Mouse (Mus musculus) inflammation-experienced regulatory T-cells, adult 6 months (primary cell): ENCODE measurements around the gene 9230102O04Rik. TPM values are rescaled to one million over a fixed set of nuclear protein-coding genes. Genes with fewer than 3 reads are reported as not detected.

Source experiments
- ATAC-seq: one replicate; pipeline ENCODE4 v1.8.0; 2017
- polyA plus RNA-seq, 3 experiments: library from polyadenylated mRNA; unstranded; fragments of 100-300 nt; shearing (Covaris generic); gene quantifications; one replicate each; pipeline ENCODE4 v1.2.1; 2017

Gene 9230102O04Rik
- polyA plus RNA-seq: 1 to 10 TPM in 2 of 3 experiments, not detected in 1; 1.5 to 1.6 TPM

DNA sequence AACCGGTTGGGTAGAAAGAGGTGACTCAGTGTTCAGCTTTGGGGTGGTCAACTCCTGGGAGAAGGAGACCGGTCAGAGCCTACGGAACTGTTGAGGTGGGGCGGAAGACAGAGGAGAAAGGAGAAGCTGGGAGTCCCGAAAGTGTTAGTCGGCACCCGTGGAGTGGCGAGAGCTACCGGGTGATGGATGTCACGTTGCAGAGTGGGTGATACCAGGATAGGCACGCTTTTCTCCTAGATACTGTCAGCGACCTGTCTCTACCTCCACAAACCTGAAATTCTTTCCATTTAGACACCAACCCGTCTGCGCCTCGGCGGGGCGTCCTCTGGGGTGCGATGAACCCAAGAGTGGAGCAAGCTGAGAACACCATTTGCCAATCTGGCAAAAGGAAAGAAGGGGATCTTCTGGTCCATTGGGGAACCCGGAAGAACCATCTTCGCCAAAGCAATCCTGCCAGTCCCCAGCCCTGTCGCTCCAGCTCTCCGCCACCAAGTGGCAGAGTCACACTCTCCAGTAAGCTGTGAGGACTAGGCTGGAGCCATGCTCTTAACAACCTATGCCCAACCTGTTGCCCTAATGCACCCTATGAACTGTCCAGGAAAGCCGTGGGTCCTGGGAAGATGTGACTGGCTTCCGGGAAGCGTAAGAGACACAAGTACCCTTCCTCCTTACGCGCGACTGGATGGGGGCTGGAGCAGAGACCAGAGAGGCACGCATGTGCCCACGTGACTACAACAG, at the start of gene 9230102O04Rik:
Gene 9230102O04Rik, minus strand, starts transcription at position 628 of the 738 bp plus-strand sequence.
- peak; percentile 73 for ATAC-seq

DNA sequence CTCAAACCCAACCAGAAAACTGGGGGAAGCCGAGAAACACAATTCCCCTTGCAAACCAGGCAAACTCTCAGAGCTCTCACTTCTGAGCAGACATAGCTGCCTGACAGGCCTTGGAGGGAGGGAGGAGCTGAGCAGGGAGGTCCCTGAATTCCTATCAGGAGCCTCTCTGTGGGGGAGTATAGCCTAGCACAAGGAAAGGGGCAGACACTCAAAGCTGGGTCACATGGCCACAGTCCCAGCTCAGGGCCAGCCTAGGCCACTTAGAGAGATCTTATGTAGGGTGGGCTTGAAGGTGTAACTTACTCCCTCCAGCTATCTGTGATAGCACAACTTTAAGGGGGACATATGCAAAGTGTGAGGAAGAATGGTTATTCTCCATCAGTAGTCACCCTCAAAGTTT, 46.6 kb upstream of the 9230102O04Rik start:
- ATAC-seq: no peak

DNA sequence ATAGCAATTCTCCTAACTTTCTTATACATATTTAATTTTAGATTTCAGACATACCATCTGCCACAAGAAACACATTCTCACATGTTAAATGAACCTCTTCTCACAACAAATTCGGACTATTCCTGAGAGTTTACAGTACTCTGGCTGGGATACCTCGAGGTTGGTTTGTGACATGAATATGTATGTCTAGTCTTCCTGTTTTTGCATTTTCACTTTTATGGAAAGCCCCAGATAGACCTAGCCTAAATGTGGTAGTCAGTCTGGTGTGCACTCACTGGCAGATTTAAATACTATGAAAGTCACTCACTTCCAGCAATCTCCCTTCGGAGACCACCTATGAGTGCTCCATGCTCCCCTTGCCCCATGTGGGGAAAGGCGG, 37.6 kb upstream of the 9230102O04Rik start:
- no peak for ATAC-seq

DNA sequence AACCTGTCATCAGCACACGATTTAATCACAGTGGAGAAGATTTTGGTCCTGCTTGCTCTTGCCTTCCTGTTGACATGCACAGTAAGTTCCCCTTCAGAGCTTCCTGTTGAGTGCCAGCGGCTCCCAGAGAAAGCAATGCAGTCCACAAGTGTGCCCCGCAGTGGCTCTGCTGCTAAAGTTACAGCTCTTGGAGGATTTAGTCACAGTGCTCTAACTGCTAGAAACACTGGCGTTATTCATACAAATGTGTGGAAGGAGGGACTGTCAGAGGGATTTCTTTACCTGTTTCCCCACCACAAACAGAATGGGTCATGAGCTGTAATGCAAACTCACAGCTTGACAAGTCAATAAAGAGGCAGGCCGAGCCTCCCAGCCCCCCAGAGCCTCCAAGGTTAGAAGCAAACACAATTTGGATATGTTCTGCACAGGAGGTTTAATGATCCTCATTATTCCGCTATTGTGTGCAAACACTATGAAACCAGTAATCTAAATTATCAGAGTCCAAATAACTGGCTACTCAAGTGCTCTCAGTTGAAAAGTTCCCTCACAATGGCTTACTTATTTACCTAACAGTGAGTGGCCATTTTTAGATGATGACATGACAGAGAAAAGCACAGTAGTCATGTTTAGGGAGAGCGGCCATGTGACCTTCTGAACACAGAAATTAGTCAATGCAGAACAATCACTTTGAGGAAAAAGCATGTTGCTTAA, 37.0 kb upstream of the 9230102O04Rik start:
- ATAC-seq: peak; percentile 60

DNA sequence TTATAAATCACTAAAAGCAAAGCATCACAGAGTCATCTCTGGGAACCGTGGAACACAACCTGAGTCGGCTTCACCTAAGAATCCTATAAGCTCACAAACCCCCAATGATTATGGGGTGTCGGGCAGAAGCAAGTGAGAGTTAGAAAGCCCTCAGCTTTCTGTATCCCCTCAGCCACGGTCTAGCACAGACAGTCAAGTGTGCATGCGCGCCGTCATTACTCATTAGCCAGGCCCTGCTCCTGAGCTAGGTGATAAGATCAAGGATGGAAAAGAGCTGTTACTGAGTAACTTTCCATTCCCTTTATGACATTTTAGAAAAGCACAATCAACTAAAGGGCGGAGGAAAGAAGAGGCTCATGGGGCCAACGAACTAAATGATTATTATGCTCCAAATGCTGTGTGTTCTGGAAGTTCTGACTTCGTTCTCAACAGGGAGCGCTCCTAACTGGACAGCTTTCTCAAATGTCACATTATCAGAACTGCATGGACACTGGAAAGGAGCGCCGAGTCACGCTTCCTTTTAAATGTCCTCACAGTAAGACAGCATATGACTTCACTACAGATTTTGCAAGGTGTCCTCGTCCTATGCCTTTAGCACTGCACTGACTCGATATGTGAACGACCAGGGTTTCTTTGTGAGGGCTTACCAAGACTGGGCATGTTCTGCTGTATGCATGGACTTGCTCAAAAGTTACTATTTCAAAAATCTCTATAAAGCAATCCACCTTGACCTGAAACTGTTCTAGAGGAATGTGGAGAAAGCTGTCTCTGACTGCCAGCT, 29.5 kb upstream of the 9230102O04Rik start:
- ATAC-seq: no peak

DNA sequence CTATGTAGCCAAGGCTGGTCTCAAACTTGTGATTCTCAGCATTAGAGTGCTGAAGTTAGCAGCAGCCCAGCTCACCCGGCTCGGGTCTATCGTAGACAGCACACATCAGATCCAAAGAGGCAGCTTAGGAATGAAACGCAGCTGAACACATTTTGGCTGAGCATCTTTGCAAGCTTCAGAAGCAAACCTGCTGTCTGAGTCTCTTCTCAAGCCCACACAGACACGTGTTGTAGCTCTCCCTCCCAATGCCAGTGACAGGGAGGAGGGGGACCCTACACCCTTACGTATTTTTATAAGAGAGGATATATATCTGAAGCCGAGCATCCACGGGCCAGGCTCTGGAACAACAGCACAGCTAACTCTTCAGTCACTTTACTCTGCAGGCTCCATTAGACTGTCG, 28.3 kb upstream of the 9230102O04Rik start:
- ATAC-seq: no peak

DNA sequence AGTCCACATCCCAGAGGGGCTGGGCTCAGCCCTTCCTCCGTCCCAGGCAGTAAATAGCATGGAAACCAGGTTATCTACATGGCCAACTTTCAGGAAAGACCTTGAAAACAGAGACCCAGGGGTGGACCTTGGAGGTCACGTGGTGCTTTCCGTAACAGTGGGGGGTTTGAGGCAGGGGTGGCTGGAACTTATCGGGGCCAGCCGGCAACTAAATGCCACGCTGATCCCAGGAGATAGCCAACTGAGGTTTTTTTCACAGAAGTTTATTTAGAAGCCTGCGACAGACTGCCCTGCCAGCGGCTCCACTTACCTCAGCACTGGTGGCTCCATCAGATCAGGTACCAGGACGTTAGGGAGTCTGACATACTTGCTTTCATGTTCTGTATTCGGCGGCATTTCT, 16.7 kb upstream of the 9230102O04Rik start:
- ATAC-seq: no peak

DNA sequence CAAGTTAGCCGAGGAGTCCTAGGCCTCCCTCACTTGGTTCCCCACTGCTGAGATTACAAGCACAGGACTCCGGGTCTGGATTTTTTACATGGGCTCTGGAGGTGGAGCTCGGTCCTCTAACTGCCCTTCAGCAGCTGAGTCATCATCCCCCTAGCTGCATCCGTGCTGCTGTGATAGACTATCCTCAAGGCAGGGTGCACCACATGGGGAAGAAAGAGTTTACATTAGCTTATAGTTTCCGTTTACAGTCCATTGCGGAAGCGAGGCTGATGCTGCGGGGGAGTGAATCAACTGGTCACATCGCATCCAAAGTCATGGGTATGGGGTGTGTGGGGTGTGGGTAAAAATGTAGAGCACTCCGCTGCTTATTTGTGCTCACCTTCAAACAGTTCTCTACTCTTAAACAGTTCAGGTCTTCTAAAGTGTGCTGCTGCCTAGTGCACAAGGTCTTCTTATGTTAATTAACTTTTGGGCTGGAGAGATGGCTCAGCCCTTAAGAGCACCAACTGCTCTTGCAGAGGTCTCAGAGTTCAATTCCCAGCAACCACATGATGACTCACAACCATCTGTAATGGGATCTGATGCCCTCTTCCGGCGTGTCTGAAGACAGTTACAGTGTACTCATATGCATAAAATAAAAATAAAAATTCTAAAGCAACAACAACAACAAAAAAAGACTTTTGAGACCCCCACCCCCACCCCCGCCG, 14.7 kb upstream of the 9230102O04Rik start:
- ATAC-seq: no peak

DNA sequence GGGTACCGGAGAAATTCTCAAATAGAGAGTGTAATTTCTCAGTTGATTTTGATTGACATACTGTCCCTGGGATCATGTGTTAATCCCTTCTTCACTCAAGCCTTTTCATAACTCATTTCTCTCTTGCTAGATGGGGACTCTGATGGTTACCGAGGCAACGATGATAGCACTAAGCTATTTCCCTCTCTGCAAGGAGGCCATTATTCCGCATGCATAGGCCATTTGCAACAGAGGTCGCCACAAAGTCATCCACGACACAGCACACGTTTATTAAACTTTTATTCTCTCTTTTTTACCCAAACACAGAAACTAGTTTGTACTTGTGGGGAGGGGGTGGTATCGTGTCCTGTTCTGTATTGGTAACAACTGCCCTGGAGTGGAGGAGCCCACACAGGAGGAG, 8.5 kb upstream of the 9230102O04Rik start:
- no peak for ATAC-seq

DNA sequence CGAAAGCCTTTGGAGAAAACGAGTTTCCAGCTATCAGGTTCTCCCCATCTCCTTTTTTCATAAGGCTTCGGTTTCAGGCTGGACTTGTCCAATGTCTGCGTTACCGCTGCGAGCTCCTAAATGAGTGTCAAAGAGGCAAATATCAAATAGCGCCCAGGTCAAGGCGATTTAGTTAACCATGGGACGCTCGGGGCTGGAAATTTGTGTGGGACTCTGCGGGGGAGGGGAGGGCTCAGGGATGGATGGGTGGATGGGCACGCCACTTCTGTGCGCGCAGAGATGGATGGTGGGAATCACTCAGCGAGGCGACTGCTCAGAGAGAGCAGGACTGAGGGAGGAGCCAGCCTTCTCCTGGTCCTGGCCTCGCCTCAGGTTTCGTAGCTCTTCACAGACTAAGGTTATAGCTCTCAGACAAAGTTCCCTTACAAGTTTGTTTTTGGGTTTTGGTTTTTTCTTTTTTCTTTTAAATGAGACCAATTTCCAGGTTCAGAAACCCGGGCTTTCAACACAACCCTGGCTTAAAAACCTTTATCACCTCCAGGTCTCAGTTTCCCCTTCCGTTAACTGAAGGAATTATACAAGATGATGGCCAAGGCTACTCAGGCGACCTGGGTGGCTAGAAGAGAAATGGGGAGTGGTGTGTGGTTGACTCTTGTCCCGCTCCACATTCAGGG, 6.9 kb upstream of the 9230102O04Rik start:
- no peak for ATAC-seq

DNA sequence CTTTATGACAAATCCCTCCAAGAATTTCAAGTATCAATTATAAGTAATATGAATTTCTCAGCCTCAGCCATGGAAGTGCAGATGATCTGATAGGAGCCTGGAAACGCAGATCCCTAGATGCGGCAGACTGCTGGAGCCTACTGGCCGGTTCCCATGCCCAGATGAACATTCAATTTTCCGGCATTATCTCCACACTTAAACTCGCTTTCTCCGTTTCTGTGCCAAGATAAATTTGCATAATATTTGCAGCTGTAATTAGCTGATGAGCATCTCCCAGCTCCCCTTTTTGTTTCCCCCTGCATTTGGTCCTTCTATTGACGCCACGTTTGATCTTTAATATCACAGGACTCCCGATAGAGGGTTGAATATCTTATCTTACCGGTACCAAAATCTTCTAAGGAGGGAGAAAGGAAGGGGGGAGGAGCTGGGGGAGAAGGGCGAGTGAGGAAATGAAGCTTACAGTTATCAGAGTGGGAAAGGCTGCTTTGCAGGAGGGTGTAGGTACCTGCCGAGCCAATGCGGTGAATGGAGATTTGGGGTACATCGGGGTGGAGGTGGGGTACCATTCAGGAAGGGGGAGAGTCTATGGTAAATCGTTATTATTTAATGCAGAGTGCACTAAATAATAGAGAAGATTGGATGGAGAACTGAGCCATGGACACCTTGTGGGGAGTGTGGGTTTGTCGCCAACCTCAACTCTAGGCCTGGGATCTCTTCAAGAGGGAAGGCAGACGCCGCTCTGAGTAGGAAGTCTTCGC, 5.7 kb upstream of the 9230102O04Rik start:
- no peak for ATAC-seq

DNA sequence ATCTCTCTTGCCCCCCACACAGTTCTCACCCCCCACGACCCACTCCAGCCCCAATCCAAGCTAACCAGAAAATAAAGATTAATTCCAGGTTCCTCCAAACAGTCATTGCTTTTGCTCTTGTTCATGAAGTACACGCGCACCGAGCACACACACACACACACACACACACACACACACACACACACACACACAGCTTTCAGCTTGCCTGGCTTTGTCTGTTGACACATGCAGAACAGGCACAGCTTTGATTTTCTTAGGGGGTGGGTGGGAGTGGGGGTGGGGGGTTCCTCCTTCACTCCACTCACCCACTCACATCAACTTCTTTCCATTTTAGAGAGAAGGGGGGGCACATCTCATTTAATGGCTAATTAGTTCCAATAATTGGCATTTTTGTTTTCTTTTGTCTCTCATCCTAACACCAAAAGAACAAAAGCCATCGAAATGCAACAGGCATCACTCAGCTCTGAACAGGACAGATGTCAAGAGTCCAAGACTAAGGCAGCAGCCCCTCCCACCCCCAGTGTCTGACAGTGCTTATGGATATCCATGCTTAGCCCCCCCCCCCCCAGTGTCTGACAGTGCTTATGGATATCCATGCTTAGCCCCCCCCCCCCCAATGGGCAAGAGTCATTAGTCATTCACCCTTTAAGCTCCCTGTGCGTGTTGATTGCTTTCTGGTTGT, 4.1 kb upstream of the 9230102O04Rik start:
- no peak for ATAC-seq

DNA sequence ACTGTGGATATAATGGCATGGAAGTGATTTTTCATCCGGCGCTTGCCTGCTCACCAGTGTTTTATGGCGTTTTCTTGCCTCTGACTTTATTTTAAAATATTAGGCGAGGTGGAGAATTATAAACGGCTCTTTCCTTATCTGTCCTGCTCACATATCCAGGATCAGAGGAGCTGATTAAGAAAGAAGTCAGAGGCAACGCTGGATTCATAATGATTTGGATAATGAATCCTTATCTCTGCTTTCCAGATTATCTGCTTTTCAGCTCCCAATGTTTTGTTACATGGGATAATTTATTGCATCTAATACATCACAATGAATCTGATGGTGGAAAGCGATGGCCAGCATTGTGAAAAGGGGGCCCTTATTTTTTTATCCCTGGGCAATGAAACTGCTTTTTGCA, 3.2 kb upstream of the 9230102O04Rik start:
- no peak for ATAC-seq

DNA sequence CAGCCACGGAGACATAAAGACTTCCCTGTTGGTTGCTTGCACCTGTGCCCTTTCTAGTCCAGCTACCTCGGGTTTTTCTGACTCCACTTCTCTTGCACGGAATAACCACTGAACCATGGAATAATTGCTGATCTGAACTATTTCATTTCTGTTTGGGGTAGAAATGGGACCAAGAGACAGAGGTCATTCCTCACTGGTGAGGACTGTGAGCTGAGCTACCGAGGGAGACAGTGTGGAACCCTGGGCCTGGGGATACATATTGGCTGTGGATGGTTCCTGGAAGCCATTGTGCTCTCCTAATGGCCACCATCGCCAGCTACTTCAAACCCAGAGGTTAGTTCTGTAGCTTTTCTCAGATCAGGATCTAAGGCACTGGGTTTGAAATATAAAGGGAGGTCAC, 1.6 kb upstream of the 9230102O04Rik start:
- no peak for ATAC-seq

DNA sequence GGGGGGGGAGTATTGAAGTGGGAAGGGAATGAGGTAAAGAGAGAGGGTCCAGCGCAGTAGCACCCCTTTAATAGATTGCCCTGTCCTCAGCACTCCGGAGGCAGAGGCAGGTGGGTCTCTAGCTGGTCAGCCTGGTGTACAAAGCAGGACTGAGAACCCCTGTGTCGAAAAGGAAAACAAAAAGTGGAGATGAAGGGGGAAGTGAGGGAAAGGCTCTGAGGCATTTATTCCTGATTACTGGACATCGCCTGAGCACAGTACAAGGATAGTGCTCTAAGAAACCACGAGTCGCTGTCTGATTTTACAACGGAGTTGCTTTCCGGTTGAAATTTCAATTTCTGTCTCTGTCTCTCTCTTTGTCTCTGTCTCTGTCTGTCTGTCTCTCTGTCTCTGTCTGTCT, 911 bp upstream of the 9230102O04Rik start:
- ATAC-seq: no peak

DNA sequence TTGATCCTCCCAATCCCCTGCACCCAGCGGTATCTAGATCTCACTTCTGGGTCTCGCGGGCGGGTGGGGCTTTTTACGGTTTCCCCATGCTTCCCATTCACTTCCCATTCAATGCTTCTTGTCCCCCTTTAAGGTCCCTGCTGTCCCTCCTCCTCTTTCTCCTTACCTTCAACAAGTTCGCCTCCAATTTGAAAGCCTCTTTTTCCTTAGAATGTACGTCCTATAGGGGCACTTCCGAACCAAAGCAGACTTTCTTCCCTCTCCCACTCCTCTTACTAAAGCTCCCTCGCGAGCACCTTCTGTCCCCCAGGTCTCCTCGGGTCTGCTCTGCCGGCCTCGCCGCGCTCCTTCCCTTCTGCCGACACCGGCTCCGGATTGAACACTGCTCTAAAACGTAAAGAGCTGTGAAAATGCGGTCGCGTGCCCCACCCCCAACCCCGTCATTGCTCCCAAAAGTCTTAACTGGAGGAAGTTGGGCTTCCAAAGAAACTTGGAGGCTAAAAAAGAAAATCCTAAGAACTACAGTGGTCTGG, 377 bp upstream of the 9230102O04Rik start, which contains the start of gene Gata3:
Gene Gata3, minus strand, starts transcription at position 384 of the 533 bp plus-strand sequence.
- ATAC-seq: no peak

DNA sequence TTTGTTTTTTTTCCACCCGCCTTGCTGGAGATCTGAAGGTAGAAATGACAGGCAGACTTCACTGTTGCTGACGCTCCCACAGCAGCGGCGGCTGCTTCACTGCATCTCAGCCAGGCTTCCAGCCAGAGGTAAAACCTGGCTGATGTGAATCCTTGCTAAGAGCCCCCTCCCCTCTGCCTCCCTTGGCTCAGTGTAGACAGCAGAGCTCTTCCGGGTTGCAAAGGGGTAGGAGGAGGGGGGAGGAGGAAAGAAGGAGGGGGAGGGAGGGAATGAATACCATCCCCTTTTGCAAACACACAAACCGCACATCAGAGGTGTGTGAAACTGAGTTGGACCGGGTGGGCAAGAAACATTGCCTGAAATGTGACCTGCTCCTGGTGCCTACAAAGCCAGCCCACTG, 1.7 kb downstream of the 9230102O04Rik start:
- no peak for ATAC-seq

DNA sequence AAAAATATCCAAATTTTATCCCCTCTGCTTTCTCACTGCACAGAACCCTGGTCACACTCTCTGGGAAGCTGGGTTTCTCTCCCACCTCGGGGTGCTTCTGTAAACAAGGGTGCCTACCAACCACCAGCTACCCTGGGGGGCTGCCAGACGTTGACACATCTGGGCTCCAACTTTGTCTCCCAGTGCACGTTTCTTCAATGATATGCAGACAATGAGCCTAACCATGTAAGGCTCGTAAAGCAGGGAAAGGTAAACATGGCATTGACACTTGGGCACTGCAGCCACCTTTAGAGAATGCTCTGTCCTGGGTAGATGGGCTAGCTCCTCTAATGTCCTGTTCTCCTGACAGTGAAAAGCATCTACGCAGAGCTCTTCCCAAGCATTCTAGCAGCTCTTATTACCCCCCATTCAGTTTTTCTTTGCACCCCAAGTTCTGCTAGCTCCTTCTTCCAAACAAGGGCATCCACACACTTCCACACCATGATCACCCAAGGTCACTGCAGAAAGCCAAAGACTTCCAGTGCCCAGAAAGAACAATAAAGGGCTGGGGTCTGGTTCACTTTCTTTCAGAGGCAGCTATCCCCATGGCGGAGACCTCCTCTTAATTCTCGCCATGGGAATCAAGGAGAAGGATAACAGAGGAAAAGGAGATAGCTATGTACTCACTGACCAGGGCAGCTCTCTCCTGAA, 2.3 kb downstream of the 9230102O04Rik start:
- ATAC-seq: no peak

DNA sequence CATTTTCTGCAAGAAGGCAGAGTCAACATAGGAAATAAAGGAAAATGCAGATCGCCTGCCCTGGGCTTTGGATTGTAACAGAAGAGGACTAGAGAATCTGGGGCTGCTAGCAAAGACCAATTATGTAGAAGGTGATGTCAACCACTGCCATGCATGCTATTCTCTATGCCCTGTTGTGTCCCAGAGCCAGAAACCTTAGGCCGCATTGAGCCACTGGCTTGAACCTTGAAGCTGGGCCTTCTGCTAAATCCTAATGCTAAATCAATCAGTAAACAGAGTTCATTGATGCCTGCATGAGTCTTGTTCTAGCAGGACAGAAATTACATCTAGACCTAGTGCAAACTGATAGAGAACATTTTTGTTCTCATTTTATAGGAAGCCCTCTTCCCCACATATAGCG, 3.3 kb downstream of the 9230102O04Rik start:
- no peak for ATAC-seq
